Mouse (Mus musculus) forebrain, embryonic 14.5 days (tissue): ENCODE measurements around the gene Nox4. TPM values are rescaled to one million over a fixed set of nuclear protein-coding genes. Genes with fewer than 3 reads are reported as not detected.
"Not testable (repeated sequence)": the region's sequence is repeated elsewhere in the genome, so short reads cannot be mapped to it uniquely, and the experiment has no call there.

Source experiments
- ATAC-seq: fragments of 200-750 bp; cut with Nextera tagmentation; 2 replicates; pipeline ENCODE4 v1.8.0; 2017; ENCODE audit warnings: mild to moderate bottlenecking, moderate library complexity
- DNase-seq: peaks from one replicate; pipeline ENCODE4 v3.0.0-alpha.2; 2015; ENCODE audit warnings: low spot score
- H3K27ac ChIP-seq: fragments of 300-500 bp; sonication (generic); 2 replicates; pipeline ENCODE4 v1.5.1; 2014; ENCODE audit warnings: low read depth, mild to moderate bottlenecking, control low read depth, low read length, moderate library complexity
- H3K27me3 ChIP-seq: fragments of 300-500 bp; sonication (generic); replicated peaks from 2 replicates; pipeline ENCODE4 v1.6.1; 2014; ENCODE audit warnings: low read length, control low read depth, mixed read lengths; ENCODE audit not compliant: control insufficient read depth, insufficient read depth
- H3K36me3 ChIP-seq: fragments of 300-500 bp; sonication (generic); 2 replicates; pipeline ENCODE4 v1.6.1; 2014; ENCODE audit warnings: low read length, control low read depth; ENCODE audit not compliant: control insufficient read depth, insufficient read depth
- H3K4me1 ChIP-seq: fragments of 300-500 bp; sonication (generic); 2 replicates; pipeline ENCODE4 v1.6.1; 2014; ENCODE audit warnings: antibody characterized with exemption, low read length, control low read depth; ENCODE audit not compliant: control insufficient read depth, insufficient read depth
- H3K4me2 ChIP-seq: fragments of 300-500 bp; sonication (generic); 2 replicates; pipeline ENCODE4 v1.6.1; 2014; ENCODE audit warnings: mild to moderate bottlenecking, control low read depth, low read length
- H3K4me3 ChIP-seq: fragments of 300-500 bp; sonication (generic); 2 replicates; pipeline ENCODE4 v1.5.1; 2014; ENCODE audit warnings: low read depth, low read length, control low read depth
- H3K9ac ChIP-seq: fragments of 300-500 bp; sonication (generic); 2 replicates; pipeline ENCODE4 v1.6.1; 2014; ENCODE audit warnings: mild to moderate bottlenecking, low read length, control low read depth, moderate library complexity
- H3K9me3 ChIP-seq: fragments of 300-500 bp; sonication (generic); replicated peaks from 2 replicates; pipeline ENCODE4 v1.6.1; 2016; ENCODE audit warnings: low read length, control low read depth, mixed read lengths; ENCODE audit not compliant: control insufficient read depth
- WGBS: fragments of 180-500 bp; shearing (Covaris S2); extraction: QIAGEN DNeasy Blood & Tissue Kit; methylation state at CpG from one replicate; pipeline ENCODE4 v1.1.7; 2014; 5-methylcytosine and 5-hydroxymethylcytosine counted together
- polyA plus RNA-seq: library from polyadenylated mRNA; unstranded; fragments of >200 nt; fragmentation: Nextera tagmentation; extraction: Ambion mirVana; gene quantifications from 2 replicates; pipeline ENCODE4 v1.2.1, GENCODE M21; 2014

Nox4 gene
- polyA plus RNA-seq, 1 experiment from 2014 or later, result 1.7 TPM

DNA sequence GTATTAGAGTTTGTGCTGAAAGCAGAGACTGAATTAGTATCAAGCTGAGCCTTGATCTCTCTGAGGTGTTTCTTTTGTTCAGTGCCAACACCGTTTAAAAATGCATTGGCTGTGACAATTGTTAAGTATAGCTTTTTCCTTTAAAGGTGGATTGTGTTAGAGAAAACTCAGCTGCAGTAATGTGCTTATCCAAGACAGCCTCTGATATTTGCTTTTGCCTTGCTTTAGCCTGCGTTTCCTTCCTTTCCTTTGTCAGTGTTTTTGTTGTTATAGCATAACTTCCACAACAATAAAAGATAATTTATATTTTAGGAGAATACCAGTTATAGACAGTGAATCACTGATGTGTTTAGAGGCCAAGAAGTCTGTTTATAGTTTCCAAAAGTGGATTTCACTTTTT is 106.9 kb downstream of the Nox4 start:
- Histone ChIP-seq H3K27ac (no peak overlapping the region), H3K36me3 (no peaks in the 10 kb centered on the region), H3K4me2 (no peak overlapping the region), H3K27me3 (no peaks in the 10 kb centered on the region), H3K9me3 (no peaks in the 10 kb centered on the region), H3K9ac (no peak overlapping the region), H3K4me3 (no peak overlapping the region), H3K4me1 (no peaks in the 10 kb centered on the region)
- ATAC-seq (no peak), DNase-seq (peak; percentile 4)
- WGBS, result 12% methylated on average over 2 of the region's 2 CpGs

DNA sequence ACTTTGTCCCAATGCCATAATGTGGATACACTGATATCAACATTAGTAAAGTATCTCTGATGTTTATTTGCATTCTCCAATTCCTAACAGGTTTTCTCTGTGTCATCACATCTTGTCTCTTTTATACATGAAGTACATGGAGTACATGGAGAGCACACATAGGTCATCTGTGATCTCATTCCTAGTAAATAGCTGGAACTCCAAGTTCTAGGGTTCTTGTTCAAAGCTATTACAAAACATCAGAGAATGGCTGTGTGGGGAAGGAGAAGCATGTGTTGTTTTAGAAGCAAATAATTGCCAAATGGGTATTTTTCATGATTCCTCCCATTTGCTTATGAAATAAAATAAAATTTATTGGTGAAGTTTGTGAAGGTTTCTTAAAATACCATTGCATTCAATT is 121.9 kb downstream of the Nox4 start:
- DNase-seq, result no peak
- no peak overlapping the region for H3K9ac ChIP-seq
- H3K36me3 ChIP-seq, result no peaks in the 10 kb centered on the region
- H3K27me3 ChIP-seq, result no peaks in the 10 kb centered on the region
- no peak overlapping the region for H3K4me3 ChIP-seq
- no peak overlapping the region for H3K4me2 ChIP-seq
- no peaks in the 10 kb centered on the region for H3K4me1 ChIP-seq
- no peak for ATAC-seq
- H3K27ac ChIP-seq, result no peak overlapping the region
- H3K9me3 ChIP-seq, result no peaks in the 10 kb centered on the region

DNA sequence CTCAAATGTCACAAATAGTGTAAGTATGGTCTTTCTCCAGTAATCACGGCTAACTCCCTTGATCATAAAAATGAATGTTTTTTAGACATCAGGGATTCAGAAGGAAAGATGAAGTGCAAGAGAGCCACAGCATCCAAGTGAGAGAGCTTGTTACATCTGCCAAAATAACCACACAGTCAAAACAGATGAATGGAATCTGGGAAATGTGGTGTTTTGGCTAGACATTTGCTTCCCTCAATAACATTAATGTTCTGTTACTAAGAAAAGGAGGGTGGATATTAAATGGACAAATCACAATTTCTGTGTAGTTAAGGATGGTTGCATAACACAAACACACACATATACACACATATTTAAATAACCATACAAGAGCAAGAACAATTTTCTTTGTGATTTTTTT is 123.2 kb downstream of the Nox4 start:
- Histone ChIP-seq H3K36me3 (no peaks in the 10 kb centered on the region), H3K4me1 (no peaks in the 10 kb centered on the region), H3K27me3 (no peaks in the 10 kb centered on the region), H3K27ac (no peak overlapping the region), H3K4me3 (no peak overlapping the region), H3K9ac (no peak overlapping the region), H3K9me3 (no peaks in the 10 kb centered on the region), H3K4me2 (no peak overlapping the region)
- DNase-seq (no peak), ATAC-seq (no peak)
- WGBS, result 91% methylated on average over 1 of the region's 1 CpGs

DNA sequence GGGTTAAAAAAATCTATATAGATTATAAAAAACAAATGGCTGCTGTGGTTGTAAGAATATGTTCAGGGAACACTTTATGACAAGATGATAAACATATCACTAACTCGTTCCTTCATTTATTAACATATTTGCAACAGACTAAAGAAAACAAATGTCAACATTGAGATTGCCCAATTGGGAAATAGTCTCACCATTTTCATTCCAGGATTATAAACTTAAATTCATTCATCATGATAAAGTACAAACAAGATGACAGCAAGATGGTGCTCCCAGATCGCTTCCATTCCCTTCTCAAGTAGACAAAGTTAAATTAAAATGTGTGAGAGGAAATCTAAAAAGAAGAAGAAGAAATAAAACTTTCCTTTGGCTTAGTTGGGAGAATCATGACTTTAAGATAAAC is 124.9 kb downstream of the Nox4 start:
- WGBS, result 89% methylated on average over 2 of the region's 2 CpGs
- no peaks in the 10 kb centered on the region for H3K27me3 ChIP-seq
- ATAC-seq, result no peak
- H3K9ac ChIP-seq, result no peak overlapping the region
- H3K4me3 ChIP-seq, result no peak overlapping the region
- no peak for DNase-seq
- no peaks in the 10 kb centered on the region for H3K36me3 ChIP-seq
- H3K4me2 ChIP-seq, result no peak overlapping the region
- H3K4me1 ChIP-seq, result no peaks in the 10 kb centered on the region
- no peak overlapping the region for H3K27ac ChIP-seq
- no peaks in the 10 kb centered on the region for H3K9me3 ChIP-seq

DNA sequence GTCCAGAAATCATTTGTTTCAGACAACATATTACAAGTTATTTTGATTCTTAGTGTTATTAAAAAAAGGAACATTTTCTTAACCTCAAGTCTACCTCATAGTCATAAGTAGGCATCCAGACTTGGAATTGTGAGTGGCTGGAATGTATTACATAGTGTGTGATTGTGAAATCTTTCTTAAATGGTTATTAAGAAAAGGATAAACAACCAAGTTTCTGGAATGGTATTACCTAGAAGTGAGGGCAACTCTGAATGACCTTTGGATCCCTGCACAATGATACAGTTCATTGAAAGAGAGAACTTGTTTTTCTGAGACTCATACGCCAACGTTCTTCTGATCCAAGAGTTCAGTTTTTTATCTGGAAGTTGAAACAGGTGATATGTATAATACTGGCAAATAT is 125.4 kb downstream of the Nox4 start:
- no peak overlapping the region for H3K27ac ChIP-seq
- 96% methylated on average over 2 of the region's 2 CpGs for WGBS
- H3K36me3 ChIP-seq, result no peaks in the 10 kb centered on the region
- no peaks in the 10 kb centered on the region for H3K27me3 ChIP-seq
- ATAC-seq (no peak), DNase-seq (no peak)
- H3K4me2 ChIP-seq, result no peak overlapping the region
- no peak overlapping the region for H3K4me3 ChIP-seq
- no peaks in the 10 kb centered on the region for H3K9me3 ChIP-seq
- H3K4me1 ChIP-seq, result no peaks in the 10 kb centered on the region
- H3K9ac ChIP-seq, result no peak overlapping the region

DNA sequence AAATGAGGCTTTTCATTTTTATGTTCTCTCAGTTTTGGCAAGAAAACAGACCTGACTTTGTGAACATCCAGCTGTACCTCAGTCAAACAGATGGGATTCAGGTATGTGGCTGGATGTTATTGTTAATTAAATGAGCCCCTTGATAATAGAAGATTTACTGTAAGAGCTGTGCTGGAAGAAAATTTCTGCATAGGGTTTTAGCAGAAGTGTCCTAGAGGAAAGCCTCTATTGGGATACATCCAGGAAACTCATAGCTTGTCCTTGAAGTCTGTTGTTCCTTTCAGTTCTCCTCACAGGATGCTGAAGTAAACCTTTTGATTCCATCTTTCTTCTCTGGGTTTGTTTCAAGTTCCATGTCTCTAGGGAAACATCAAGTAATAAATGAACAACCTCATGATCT is 128.4 kb downstream of the Nox4 start:
- H3K4me1 ChIP-seq, result no peaks in the 10 kb centered on the region
- H3K36me3 ChIP-seq, result no peaks in the 10 kb centered on the region
- no peak overlapping the region for H3K9ac ChIP-seq
- no peaks in the 10 kb centered on the region for H3K27me3 ChIP-seq
- no peak overlapping the region for H3K27ac ChIP-seq
- no peak overlapping the region for H3K4me2 ChIP-seq
- H3K9me3 ChIP-seq, result no peaks in the 10 kb centered on the region
- DNase-seq, result no peak
- H3K4me3 ChIP-seq, result no peak overlapping the region
- no peak for ATAC-seq

DNA sequence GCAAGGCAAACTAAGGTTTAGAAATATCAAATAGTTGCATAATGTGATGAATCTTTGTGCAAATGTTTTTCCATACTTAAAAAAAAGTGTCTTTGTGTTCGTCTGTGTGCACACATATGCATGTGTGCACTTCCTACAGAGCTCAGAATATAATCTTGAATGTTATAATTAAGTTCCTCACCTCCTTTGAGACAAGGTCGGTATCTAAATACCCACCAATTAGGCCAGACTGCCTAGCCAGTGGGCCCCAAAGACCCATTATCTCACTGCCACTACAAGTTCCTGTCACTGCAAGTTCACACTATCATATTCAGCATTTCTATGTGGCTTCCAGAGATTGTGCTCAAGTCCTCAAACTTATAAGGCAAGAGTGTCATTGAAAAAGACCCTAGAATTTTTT is 129.0 kb downstream of the Nox4 start:
- 48% methylated on average over 2 of the region's 2 CpGs for WGBS
- Histone ChIP-seq H3K27ac (no peak overlapping the region), H3K9me3 (no peaks in the 10 kb centered on the region), H3K36me3 (no peaks in the 10 kb centered on the region), H3K4me1 (no peaks in the 10 kb centered on the region), H3K4me3 (no peak overlapping the region), H3K9ac (no peak overlapping the region), H3K27me3 (no peaks in the 10 kb centered on the region), H3K4me2 (no peak overlapping the region)
- ATAC-seq (no peak), DNase-seq (no peak)

DNA sequence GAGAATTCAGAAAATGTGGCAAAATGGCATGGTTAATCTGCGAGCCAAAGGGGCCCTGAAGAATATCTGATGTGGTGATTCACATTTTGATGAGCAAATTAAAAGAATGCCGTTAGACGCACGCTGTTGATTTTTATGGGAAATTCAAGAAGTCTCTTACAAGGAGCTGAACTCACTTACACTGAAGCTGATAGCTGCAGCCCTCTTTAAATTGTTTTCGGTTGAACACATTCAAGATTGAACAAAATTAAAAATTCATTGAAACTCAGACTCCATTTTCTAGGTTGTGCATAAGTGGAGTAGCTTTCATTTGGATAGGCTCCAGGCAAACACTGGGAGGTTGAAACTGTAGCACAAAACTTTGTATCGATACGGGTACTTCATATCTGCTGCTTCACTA is 151.1 kb downstream of the Nox4 start:
- Histone ChIP-seq H3K9ac (no peak overlapping the region), H3K27ac (no peak overlapping the region), H3K9me3 (no peaks in the 10 kb centered on the region), H3K4me3 (no peak overlapping the region), H3K36me3 (no peaks in the 10 kb centered on the region), H3K4me1 (no peaks in the 10 kb centered on the region), H3K27me3 (no peaks in the 10 kb centered on the region), H3K4me2 (no peak overlapping the region)
- 91% methylated on average over 7 of the region's 7 CpGs for WGBS
- DNase-seq, result no peak
- no peak for ATAC-seq

DNA sequence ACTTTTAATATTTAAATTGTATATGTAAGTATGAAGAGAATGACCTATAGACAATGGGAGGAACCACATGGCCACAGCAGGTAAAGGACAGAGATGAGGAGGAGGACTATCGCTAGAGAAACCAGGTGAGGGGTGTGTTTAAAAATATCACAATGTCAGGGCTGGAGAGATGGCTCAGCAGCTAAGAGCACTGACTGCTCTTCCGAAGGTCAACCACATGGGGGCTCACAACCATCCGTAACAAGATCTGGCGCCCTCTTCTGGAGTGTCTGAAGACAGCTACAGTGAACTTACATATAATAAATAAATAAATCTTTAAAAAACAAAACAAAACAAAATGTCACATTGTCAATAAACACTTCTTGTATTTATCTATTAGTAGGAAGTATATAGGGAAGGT is 165.5 kb downstream of the Nox4 start:
- H3K9ac ChIP-seq, H3K4me3 ChIP-seq, H3K27ac ChIP-seq, H3K36me3 ChIP-seq, DNase-seq, H3K9me3 ChIP-seq, H3K4me2 ChIP-seq, H3K27me3 ChIP-seq, ATAC-seq, H3K4me1 ChIP-seq: not testable (repeated sequence)
- 9% methylated on average over 4 of the region's 4 CpGs for WGBS

DNA sequence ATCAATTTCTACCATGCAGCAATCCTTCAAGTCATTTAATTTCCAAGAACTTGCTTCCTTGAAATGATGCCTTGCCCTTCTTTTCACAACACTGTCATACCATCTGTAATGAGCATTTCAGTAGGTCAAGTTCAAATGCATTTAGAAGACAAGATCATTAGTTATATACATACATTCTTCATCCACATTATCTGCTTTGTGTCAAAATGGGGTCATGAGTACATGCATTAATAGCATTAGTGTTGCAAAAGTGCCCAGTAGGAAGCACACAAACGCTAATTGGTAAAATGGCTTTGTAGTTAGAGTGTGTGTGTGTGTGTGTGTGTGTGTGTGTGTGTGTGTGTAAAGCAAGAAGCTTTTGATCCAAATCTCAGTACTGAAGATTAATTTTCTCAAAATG is 167.4 kb downstream of the Nox4 start:
- H3K4me1 ChIP-seq, result no peaks in the 10 kb centered on the region
- H3K9ac ChIP-seq, result no peak overlapping the region
- H3K9me3 ChIP-seq, result no peaks in the 10 kb centered on the region
- no peak overlapping the region for H3K4me2 ChIP-seq
- no peak for ATAC-seq
- no peak overlapping the region for H3K4me3 ChIP-seq
- peak; percentile 5 for DNase-seq
- WGBS, result 62% methylated on average over 1 of the region's 1 CpGs
- H3K36me3 ChIP-seq, result no peaks in the 10 kb centered on the region
- no peaks in the 10 kb centered on the region for H3K27me3 ChIP-seq
- H3K27ac ChIP-seq, result no peak overlapping the region
